ENCODE assay signal across 19 mouse cellular contexts in the genomic region with DNA sequence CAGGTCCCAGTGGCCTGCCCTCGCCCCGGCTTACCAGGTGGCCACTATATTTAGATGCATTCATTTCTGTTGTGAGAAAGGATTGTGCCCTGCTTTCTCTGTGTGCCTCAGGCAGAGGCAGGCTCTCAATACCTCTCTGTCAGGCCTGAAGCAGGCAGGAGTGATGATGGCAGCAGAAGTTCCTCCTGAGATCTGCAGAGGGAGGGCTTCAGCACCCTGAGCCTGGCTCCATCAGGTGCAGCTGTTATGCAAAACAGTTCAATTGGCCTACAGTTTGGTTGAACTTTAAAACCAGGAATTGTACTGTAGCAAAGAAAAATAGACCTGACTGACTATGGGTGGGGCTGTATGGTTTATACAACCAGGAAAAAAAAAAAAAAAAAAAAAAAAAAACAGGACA.
DNase-seq lines count a peak whose midpoint lies in the region; ATAC-seq and TF ChIP-seq lines count a peak whose summit lies in the region.
"Had no signal": no experiment of that assay in that cellular context is flagged by ENCODE, and none has a peak within 500 bp of the region (broad histone marks: within the 10 kb centered on the region; RNA-seq: fewer than 3 reads in every experiment).

No protein-coding gene starts in this region.

- TF ChIP-seq EP300 in stomach, postnatal 0 days (optimal IDR thresholded peaks at IDR 0.05), result no peak

- H3K9ac ChIP-seq in stomach, postnatal 0 days (ENCODE audit: low read length), result no peak overlapping the region
- H3K9ac ChIP-seq: neural tube, embryonic 13.5 days; stomach, embryonic 15.5 days had no signal

- peak overlapping the region; percentile 56 for H3K27ac ChIP-seq in gastrocnemius, adult 2 months
- H3K27ac ChIP-seq in stomach, postnatal 0 days (replicated peaks), result no peak overlapping the region
- H3K27ac ChIP-seq: embryonic facial prominence, embryonic 10.5 days; neural tube, embryonic 13.5 days; stomach, embryonic 15.5 days had no signal

- no peak for ATAC-seq in stomach, postnatal 0 days (ENCODE audit: low FRiP score, low TSS enrichment)
- no peak for ATAC-seq in CD4-positive, CD25-positive, alpha-beta regulatory T cell, adult 4 months
- ATAC-seq: forebrain, embryonic 14.5 days; inflammation-experienced regulatory T-cells, adult 6 months; lung, postnatal 0 days had no signal

- intact Hi-C loops in gastrocnemius, adult 2 months (cut with DNase I), result no loop called here

- no peak overlapping the region for H3K4me3 ChIP-seq in gastrocnemius, adult 2 months
- H3K4me3 ChIP-seq in stomach, postnatal 0 days (ENCODE audit: low read depth, low read length), result no peak overlapping the region
- H3K4me3 ChIP-seq: embryonic facial prominence, embryonic 10.5 days; neural tube, embryonic 13.5 days; stomach, embryonic 15.5 days had no signal

- no peaks in the 10 kb centered on the region for H3K27me3 ChIP-seq in stomach, postnatal 0 days (ENCODE audit: control insufficient read depth, insufficient read depth, low read length)
- H3K27me3 ChIP-seq: neural tube, embryonic 13.5 days; stomach, embryonic 15.5 days had no signal

- WGBS in stomach, postnatal 0 days, result 80% methylated on average over 2 of the region's 2 CpGs

- no peak for DNase-seq in gastrocnemius, adult 2 months
- DNase-seq in gastrocnemius, postnatal 10 days, result no peak
- DNase-seq in thymus, postnatal 0 days (ENCODE audit: low spot score), result peak; percentile 16
- DNase-seq in thymus, postnatal 25 days, result no peak
- peak; percentile 49 to 83 for DNase-seq in kidney, postnatal 25 days
- no peak for DNase-seq in stomach, postnatal 0 days (ENCODE audit: low spot score)
- DNase-seq in c-Kit-positive CD71-positive TER-119-positive erythroid progenitor cells, embryonic 14.5 days (ENCODE audit: low spot score), result no peak
- DNase-seq: adrenal gland, postnatal 36 days; cerebellum, adult 2 months; left cerebral cortex, postnatal 4 days; thymus, adult 2 months had no signal

- H3K9me3 ChIP-seq in stomach, postnatal 0 days (ENCODE audit: control insufficient read depth, low read length), result no peaks in the 10 kb centered on the region
- H3K9me3 ChIP-seq: neural tube, embryonic 13.5 days; stomach, embryonic 15.5 days had no signal

- TF ChIP-seq CTCF in gastrocnemius, adult 2 months (IDR thresholded peaks at IDR 0.05), result peak; percentile 8; the same call in 1 of the 2 replicates
- TF ChIP-seq CTCF in stomach, postnatal 0 days (IDR thresholded peaks at IDR 0.05; ENCODE audit: low read depth), result peak; percentile 13; the same call in 1 of the 2 replicates

- no peaks in the 10 kb centered on the region for H3K36me3 ChIP-seq in stomach, postnatal 0 days (ENCODE audit: control insufficient read depth, insufficient read depth, low read length)
- H3K36me3 ChIP-seq: embryonic facial prominence, embryonic 10.5 days; neural tube, embryonic 13.5 days; stomach, embryonic 15.5 days had no signal

- no peak overlapping the region for H3K4me2 ChIP-seq in stomach, postnatal 0 days (replicated peaks; ENCODE audit: low read depth)
- H3K4me2 ChIP-seq: midbrain, embryonic 11.5 days; neural tube, embryonic 13.5 days; stomach, embryonic 15.5 days had no signal

- no peaks in the 10 kb centered on the region for H3K4me1 ChIP-seq in stomach, postnatal 0 days (replicated peaks; ENCODE audit: control insufficient read depth, insufficient read depth)
- H3K4me1 ChIP-seq: neural tube, embryonic 13.5 days; stomach, embryonic 15.5 days had no signal

Comparison
In these comparisons a context has a peak if more than half of its experiments do, and no peak if none do; other contexts are left out.
1. DNase-seq: peak in thymus, postnatal 0 days (single experiment) and kidney, postnatal 25 days (2 of 2); none in gastrocnemius, adult 2 months (single experiment), gastrocnemius, postnatal 10 days (single experiment), thymus, postnatal 25 days (single experiment), stomach, postnatal 0 days (single experiment) and c-Kit-positive CD71-positive TER-119-positive erythroid progenitor cells, embryonic 14.5 days (single experiment).